Mouse (Mus musculus): ENCODE measurements around the gene Kdelr3. TPM values are rescaled to one million over a fixed set of nuclear protein-coding genes. Genes with fewer than 3 reads are reported as not detected.

The Kdelr3 gene
- polyA plus RNA-seq, 1 experiment from 2014 or later: 157 TPM

DNA sequence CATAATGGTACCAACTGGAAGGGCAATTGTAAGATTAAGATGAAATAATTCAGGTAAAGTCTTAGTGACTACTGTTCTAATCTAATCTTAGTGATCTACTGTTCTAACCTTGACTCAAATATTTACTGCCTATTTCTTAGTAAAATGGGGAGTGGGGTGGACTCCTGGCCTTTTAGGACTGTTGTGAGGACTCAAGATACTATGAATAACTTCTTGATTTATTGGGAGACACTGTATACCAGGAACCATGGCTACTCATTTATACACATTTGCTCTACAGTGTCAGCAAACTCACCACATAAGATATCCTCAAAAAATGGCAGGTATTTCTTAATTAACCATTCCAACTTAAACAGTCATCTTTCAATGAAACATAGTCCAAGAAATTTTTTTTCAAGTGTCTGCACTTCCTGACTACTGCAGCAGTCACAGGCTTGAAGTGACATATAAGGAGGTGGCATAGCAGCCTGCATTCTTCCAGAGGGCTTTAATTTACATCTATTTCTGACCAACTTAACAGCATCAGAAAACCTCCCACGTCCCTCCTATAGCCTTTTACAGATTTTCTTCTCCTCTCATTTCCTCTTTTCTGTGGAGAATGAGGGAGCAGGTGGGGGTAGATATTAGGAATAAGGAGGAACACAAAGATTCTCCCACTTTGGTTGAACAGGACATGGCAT lies 59.5 kb downstream of the Kdelr3 start:
- WGBS: 50% methylated on average over 1 of the region's 1 CpGs

DNA sequence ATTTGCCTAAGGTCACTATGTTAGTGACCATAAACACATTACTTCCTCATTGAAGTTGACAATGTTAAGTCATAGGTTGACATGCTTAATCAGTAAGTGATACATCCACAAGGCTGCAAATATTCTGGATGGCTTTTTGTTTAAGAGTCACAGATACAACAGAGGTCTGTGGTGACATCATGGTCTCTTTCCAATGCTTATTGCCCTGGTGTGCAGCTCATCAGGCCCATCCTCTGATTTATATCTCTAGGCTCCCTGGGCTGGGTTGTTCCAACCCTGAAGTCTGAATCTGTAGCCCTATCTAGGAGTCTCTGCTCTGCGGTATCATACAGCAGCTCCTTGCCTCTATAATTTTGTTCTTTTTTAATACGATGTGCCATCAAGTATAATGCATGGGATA lies 60.7 kb downstream of the Kdelr3 start:
- no peaks in the 10 kb centered on the region for H3K36me3 ChIP-seq (ENCODE audit: control insufficient read depth, insufficient read depth, low read length)
- H3K4me2 ChIP-seq (ENCODE audit: low read depth, low read length): no peak overlapping the region
- no peak overlapping the region for H3K27ac ChIP-seq (replicated peaks; ENCODE audit: low read depth, low read length)
- DNase-seq (ENCODE audit: low spot score) (no peak), ATAC-seq (ENCODE audit: low read depth) (no peak)
- H3K27me3 ChIP-seq (replicated peaks; ENCODE audit: control insufficient read depth, insufficient read depth, low read length): no peaks in the 10 kb centered on the region
- no peaks in the 10 kb centered on the region for H3K9me3 ChIP-seq (ENCODE audit: control insufficient read depth, low read length)
- no peak overlapping the region for H3K9ac ChIP-seq (ENCODE audit: low read depth, low read length)
- 91% methylated on average over 2 of the region's 2 CpGs for WGBS
- H3K4me3 ChIP-seq (ENCODE audit: low read depth, low read length): no peak overlapping the region
- no peaks in the 10 kb centered on the region for H3K4me1 ChIP-seq (ENCODE audit: control insufficient read depth, insufficient read depth, low read length)

More for the DNA sequence above, 59.5 kb downstream of the Kdelr3 start:
- H3K4me3 ChIP-seq (ENCODE audit: low read depth, low read length): no peak overlapping the region
- ATAC-seq (ENCODE audit: low read depth) (no peak), DNase-seq (ENCODE audit: low spot score) (no peak)
- H3K4me1 ChIP-seq (ENCODE audit: control insufficient read depth, insufficient read depth, low read length): no peaks in the 10 kb centered on the region
- H3K9me3 ChIP-seq (ENCODE audit: control insufficient read depth, low read length): no peaks in the 10 kb centered on the region
- H3K4me2 ChIP-seq (ENCODE audit: low read depth, low read length): no peak overlapping the region
- H3K9ac ChIP-seq (ENCODE audit: low read depth, low read length): no peak overlapping the region
- no peaks in the 10 kb centered on the region for H3K27me3 ChIP-seq (replicated peaks; ENCODE audit: control insufficient read depth, insufficient read depth, low read length)
- H3K27ac ChIP-seq (replicated peaks; ENCODE audit: low read depth, low read length): no peak overlapping the region
- H3K36me3 ChIP-seq (ENCODE audit: control insufficient read depth, insufficient read depth, low read length): no peaks in the 10 kb centered on the region

Small RNAs within 50 kb of the gene (microRNA-seq; reads per million reads assigned to microRNA genes)
- not detected for gene Gm44302 (ENCODE audit: borderline number of aligned reads)

Other genes starting within 250 kb of the Kdelr3 start
- 5.6 and 6.9 TPM in 2 replicates for gene Baiap2l2, start 230.9 kb upstream of the Kdelr3 start, polyA plus RNA-seq (2014; fragmentation: Nextera tagmentation; extraction: Ambion mirVana)
- gene Pla2g6, start 188.0 kb upstream of the Kdelr3 start, polyA plus RNA-seq (2014; fragmentation: Nextera tagmentation; extraction: Ambion mirVana): 13.3 and 14.6 TPM in 2 replicates
- gene Maff, start 169.8 kb upstream of the Kdelr3 start, polyA plus RNA-seq (2014; fragmentation: Nextera tagmentation; extraction: Ambion mirVana): 2.6 and 2.8 TPM in 2 replicates
- 73.0 and 77.6 TPM in 2 replicates for gene Tmem184b, start 112.8 kb upstream of the Kdelr3 start, polyA plus RNA-seq (2014; fragmentation: Nextera tagmentation; extraction: Ambion mirVana)
- 75.3 and 76.3 TPM in 2 replicates for gene Csnk1e, start 60.8 kb upstream of the Kdelr3 start, polyA plus RNA-seq (2014; fragmentation: Nextera tagmentation; extraction: Ambion mirVana)
- 0.07 and 0.09 TPM in 2 replicates for gene Kcnj4, start 11.2 kb upstream of the Kdelr3 start, polyA plus RNA-seq (2014; fragmentation: Nextera tagmentation; extraction: Ambion mirVana)
- 80.0 and 81.6 TPM in 2 replicates for gene Ddx17, start 30.3 kb downstream of the Kdelr3 start, polyA plus RNA-seq (2014; fragmentation: Nextera tagmentation; extraction: Ambion mirVana)
- gene Dmc1, start 88.7 kb downstream of the Kdelr3 start, polyA plus RNA-seq (2014; fragmentation: Nextera tagmentation; extraction: Ambion mirVana): 1.8 and 2.6 TPM in 2 replicates
- 0.85 and 1.3 TPM in 2 replicates for gene Fam227a, start 142.5 kb downstream of the Kdelr3 start, polyA plus RNA-seq (2014; fragmentation: Nextera tagmentation; extraction: Ambion mirVana)
- 47.4 and 52.3 TPM in 2 replicates for gene Cby1, start 142.8 kb downstream of the Kdelr3 start, polyA plus RNA-seq (2014; fragmentation: Nextera tagmentation; extraction: Ambion mirVana)
- gene Tomm22, start 154.4 kb downstream of the Kdelr3 start, polyA plus RNA-seq (2014; fragmentation: Nextera tagmentation; extraction: Ambion mirVana): 208 and 234 TPM in 2 replicates
- gene Josd1, start 171.5 kb downstream of the Kdelr3 start, polyA plus RNA-seq (2014; fragmentation: Nextera tagmentation; extraction: Ambion mirVana): 19.0 and 19.9 TPM in 2 replicates
- gene Gtpbp1, start 174.4 kb downstream of the Kdelr3 start, polyA plus RNA-seq (2014; fragmentation: Nextera tagmentation; extraction: Ambion mirVana): 27.2 and 28.4 TPM in 2 replicates
- gene Sun2, start 226.1 kb downstream of the Kdelr3 start, polyA plus RNA-seq (2014; fragmentation: Nextera tagmentation; extraction: Ambion mirVana): 5.9 and 6.4 TPM in 2 replicates

Measured in embryonic facial prominence, embryonic 14.5 days (tissue).